Mouse (Mus musculus) ES-E14 (cell line): Measurements from ENCODE around the gene Cwc22. TPM values are rescaled to one million over a fixed set of nuclear protein-coding genes. Genes with fewer than 3 reads are reported as not detected.

Experiments used
- DNase-seq: peaks from one replicate; pipeline ENCODE4 v3.0.0-alpha.2; 2013; ENCODE audit warnings: low read depth, low spot score
- H3K27ac ChIP-seq: 2 replicates; pipeline ENCODE4 v1.5.1; 2012; ENCODE audit warnings: low read depth, mild to moderate bottlenecking, low read length, moderate library complexity, mixed read lengths; ENCODE audit not compliant: poor library complexity, insufficient read depth, severe bottlenecking
- H3K36me3 ChIP-seq: 2 replicates; pipeline ENCODE4 v1.6.1; 2012; ENCODE audit warnings: mild to moderate bottlenecking, low read length, moderate library complexity, mixed read lengths; ENCODE audit not compliant: control insufficient read depth, poor library complexity, insufficient read depth, severe bottlenecking
- H3K4me1 ChIP-seq, 2 experiments: fragments of 150-350 bp in 1 of 2; sonication (generic) in 1 of 2; 2 replicates each; pipeline ENCODE4 v1.6.1; 2012; ENCODE audit warnings: low read length in 2 of 2, mild to moderate bottlenecking in 1 of 2, mixed read lengths in 1 of 2; ENCODE audit not compliant: control insufficient read depth in 2 of 2, insufficient read depth in 2 of 2, poor library complexity in 1 of 2
- H3K4me3 ChIP-seq, 2 experiments: fragments of 150-350 bp in 1 of 2; sonication (generic) in 1 of 2; 2 replicates each; pipeline ENCODE4 v1.5.1; 2012; ENCODE audit warnings: low read length in 2 of 2, low read depth in 1 of 2, mild to moderate bottlenecking in 1 of 2, mixed read lengths in 1 of 2; ENCODE audit not compliant: insufficient read depth in 1 of 2, poor library complexity in 1 of 2, severe bottlenecking in 1 of 2
- H3K9ac ChIP-seq: 2 replicates; pipeline ENCODE4 v1.6.1; 2012; ENCODE audit warnings: low read depth, mild to moderate bottlenecking, low read length, mixed read lengths; ENCODE audit not compliant: poor library complexity, insufficient read depth, severe bottlenecking
- H3K9me3 ChIP-seq: fragments of 150-350 bp; sonication (generic); 2 replicates; pipeline ENCODE4 v1.6.1; 2012; ENCODE audit warnings: low read depth, mild to moderate bottlenecking, low read length; ENCODE audit not compliant: control insufficient read depth, insufficient read depth
- CHD2 ChIP-seq: IDR thresholded peaks from 2 replicates; pipeline ENCODE4 v1.6.1; 2014; ENCODE audit warnings: mild to moderate bottlenecking, low read depth, low read length, inconsistent platforms
- HCFC1 ChIP-seq: IDR thresholded peaks from 2 replicates; pipeline ENCODE4 v1.6.1; 2012; ENCODE audit warnings: low read length, inconsistent platforms, borderline replicate concordance; ENCODE audit not compliant: insufficient read depth
- MAFK ChIP-seq: IDR thresholded peaks from 2 replicates; pipeline ENCODE4 v1.6.1; 2014; ENCODE audit warnings: mild to moderate bottlenecking, low read depth, low read length, inconsistent platforms; ENCODE audit not compliant: insufficient read depth
- ZC3H11A ChIP-seq: IDR thresholded peaks from 2 replicates; pipeline ENCODE4 v1.6.1; 2012; ENCODE audit warnings: low read depth, mild to moderate bottlenecking, inconsistent platforms, low read length, borderline replicate concordance
- ZNF384 ChIP-seq: IDR thresholded peaks from 2 replicates; pipeline ENCODE4 v1.6.1; 2012; ENCODE audit warnings: low read depth, low read length, inconsistent platforms
- in situ Hi-C, 2 experiments: fragments of 600-800 bp; cut with MboI; formaldehyde crosslinking; loops; one replicate each; pipeline ENCODE4 v1.15.1; 2025; ENCODE audit warnings: low sequenced_read_pairs in 2 of 2, inconsistent platforms in 1 of 2; ENCODE audit not compliant: unreplicated experiment in 2 of 2
- total RNA-seq: library from RNA; depleted of rRNA; stranded (reverse); fragments of 300-350 nt; gene quantifications from 2 replicates; pipeline ENCODE4 v1.2.3, GENCODE M21; 2012

The Cwc22 gene
- total RNA-seq, 1 experiment: 57.7 TPM

DNA sequence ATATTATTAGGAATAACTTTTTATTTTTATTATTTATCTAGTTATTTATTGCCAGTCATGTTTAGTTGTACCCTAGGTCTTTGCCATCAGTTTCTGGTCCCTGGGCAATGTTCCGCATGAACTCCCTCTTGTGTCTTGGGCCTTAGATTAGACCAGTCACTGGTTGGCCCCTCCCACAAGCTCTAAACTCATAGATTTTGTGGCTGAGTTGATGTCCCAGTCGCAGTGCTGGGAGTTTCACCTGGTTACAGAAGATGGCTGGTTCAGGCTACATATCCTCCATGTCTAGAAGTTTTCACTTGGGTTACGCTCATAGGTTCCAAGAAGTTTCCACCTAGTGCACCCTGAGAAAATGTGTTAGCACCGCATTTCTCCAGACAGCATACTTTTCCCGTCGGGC is 61.1 kb downstream of the Cwc22 start:
- no peak for DNase-seq
- Histone ChIP-seq H3K27ac (no peak overlapping the region), H3K9me3 (no peaks in the 10 kb centered on the region), H3K4me3 (no peak overlapping the region), H3K9ac (no peak overlapping the region), H3K36me3 (no peaks in the 10 kb centered on the region), H3K4me1 (no peaks in the 10 kb centered on the region)
- in situ Hi-C loops: no loop called here
- TF ChIP-seq ZNF384 (no peak), MAFK (no peak)

DNA sequence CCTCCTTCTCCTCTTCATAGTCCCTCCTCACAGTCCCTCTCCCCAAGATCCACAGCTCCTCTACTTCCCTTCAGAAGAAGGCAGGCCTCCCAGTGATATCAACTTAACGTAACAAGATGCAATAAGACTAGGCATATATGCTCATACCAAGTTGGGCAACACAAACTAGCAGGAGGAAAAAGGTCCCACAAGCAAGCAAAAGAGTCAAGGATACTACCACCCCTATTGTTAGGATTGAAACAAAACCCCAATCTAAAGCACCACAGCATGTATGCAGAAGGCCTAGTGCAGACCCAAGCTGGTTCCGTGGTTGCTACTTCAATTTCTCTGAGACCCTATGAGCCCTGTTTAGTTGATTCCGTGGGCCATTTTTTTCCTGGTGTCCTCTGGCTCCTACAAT is 61.7 kb downstream of the Cwc22 start:
- Histone ChIP-seq H3K27ac (no peak overlapping the region), H3K4me3 (no peak overlapping the region), H3K9ac (no peak overlapping the region), H3K9me3 (no peaks in the 10 kb centered on the region), H3K4me1 (no peaks in the 10 kb centered on the region), H3K36me3 (no peaks in the 10 kb centered on the region)
- in situ Hi-C loops: no loop called here
- TF ChIP-seq MAFK: no peak
- TF ChIP-seq HCFC1: no peak
- TF ChIP-seq ZC3H11A: no peak
- no peak for TF ChIP-seq CHD2
- TF ChIP-seq ZNF384: no peak
- DNase-seq: no peak

DNA sequence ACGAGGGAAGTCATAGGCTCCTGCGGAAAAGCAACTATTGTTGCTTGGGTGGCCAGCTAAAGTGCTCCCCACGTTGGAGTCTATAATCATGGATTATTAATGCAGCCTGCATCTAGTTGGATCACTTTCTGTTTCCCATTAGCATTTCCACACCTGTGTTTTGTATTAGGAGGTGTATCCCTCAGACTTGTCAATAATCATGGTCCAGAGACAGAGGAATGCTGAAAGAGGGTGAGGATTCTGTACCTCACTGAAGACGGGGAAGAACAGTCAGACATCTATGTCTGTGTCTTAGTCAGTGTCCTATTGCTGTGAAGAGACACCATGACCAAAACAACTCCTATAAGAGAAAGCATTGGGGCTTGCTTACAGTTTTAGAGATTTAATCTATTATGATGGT is 63.2 kb downstream of the Cwc22 start:
- Histone ChIP-seq H3K36me3 (no peaks in the 10 kb centered on the region), H3K9me3 (no peaks in the 10 kb centered on the region)
- TF ChIP-seq CHD2: no peak
- no peak for TF ChIP-seq ZC3H11A
- no peak for TF ChIP-seq ZNF384
- TF ChIP-seq MAFK: no peak
- TF ChIP-seq HCFC1: no peak

DNA sequence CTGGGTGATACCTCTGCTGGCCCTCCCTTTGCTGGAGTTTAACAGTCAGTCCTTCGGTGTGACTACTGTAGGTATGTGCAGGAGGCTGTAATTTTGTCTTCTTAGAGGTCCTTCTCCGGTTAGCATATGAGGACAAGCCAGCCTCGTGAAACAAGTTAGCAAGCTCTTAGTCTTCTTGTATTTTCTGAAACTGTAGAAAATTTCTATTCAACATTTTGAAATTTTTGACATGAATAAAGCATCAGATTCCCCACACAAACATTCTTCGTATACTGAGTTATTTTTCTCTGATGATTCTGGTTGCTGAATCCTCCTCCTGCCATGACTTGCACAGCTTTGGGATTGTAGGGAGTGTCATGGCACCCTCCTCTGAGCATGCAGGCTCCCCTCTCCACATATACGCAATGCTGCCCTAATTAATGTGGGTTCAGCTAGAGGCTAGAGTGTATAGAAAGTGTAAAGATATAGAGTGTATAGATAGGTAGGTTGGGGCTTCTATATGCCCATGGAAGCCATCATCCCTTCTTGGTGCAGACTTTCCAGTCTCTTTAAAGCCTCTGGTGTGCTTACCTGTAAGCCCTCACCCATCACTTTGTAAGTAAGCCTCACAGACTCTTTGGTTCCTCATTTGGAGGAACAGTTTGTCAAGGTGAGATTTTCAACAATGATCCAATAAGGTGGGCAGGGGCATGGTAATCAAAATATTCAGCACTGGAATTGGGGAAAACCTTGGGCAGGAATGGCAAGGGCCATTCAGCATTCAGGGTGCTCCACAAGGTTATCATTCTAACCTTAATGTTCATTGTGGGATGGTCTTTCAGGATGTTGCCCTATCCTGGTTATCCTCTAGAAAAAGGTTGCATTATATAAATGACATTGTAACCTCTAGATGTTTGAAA is 64.6 kb downstream of the Cwc22 start:
- in situ Hi-C loops: no loop called here
- Histone ChIP-seq H3K36me3 (no peaks in the 10 kb centered on the region), H3K9ac (no peak overlapping the region), H3K4me1 (no peaks in the 10 kb centered on the region), H3K9me3 (no peaks in the 10 kb centered on the region), H3K4me3 (no peak overlapping the region), H3K27ac (no peak overlapping the region)
- TF ChIP-seq MAFK (no peak), ZNF384 (no peak), HCFC1 (no peak), CHD2 (no peak), ZC3H11A (no peak)
- DNase-seq: no peak

More for the DNA sequence above, 63.2 kb downstream of the Cwc22 start:
- DNase-seq: no peak
- in situ Hi-C loops: no loop called here
- Histone ChIP-seq H3K4me3 (no peak overlapping the region), H3K4me1 (no peaks in the 10 kb centered on the region), H3K27ac (no peak overlapping the region), H3K9ac (no peak overlapping the region)
